Mouse (Mus musculus) testis, adult 10 weeks (tissue): ENCODE data around the gene Olfr1128. TPM values are rescaled to one million over a fixed set of nuclear protein-coding genes. Genes with fewer than 3 reads are reported as not detected.

Source experiments
- polyA plus RNA-seq: library from polyadenylated mRNA; stranded (reverse); fragments of 350-450 nt; fragmentation: Illumina TruSeq; extraction: RNeasy Lipid Tissue Mini Kit (QIAGEN cat#74804); gene quantifications from one replicate; pipeline ENCODE4 v1.2.3, GENCODE M21; 2014; ENCODE audit warnings: low read depth, low replicate concordance

Gene Olfr1128
- not detected for polyA plus RNA-seq

DNA sequence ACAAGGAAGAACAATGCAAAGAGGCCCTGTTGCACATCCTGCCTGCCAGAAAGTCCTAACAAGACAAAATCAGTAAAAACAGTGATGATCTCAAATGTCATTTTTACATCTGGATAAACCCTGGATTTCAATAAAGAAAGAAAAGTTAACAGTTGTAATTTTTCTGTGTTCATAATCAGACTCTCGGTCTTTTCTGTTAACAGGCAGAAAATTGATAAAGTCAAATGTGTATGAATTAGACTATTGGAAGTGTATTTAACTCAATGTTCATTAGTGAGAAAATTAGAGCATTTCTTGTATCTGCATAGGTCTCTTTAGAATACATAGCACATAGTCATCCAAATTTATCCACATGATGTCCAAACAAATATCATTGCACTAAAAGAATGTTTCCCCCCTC lies at the start of gene Olfr1128:
Olfr1128 (minus strand) TSS at position 101 of the 400 bp plus-strand sequence.

DNA sequence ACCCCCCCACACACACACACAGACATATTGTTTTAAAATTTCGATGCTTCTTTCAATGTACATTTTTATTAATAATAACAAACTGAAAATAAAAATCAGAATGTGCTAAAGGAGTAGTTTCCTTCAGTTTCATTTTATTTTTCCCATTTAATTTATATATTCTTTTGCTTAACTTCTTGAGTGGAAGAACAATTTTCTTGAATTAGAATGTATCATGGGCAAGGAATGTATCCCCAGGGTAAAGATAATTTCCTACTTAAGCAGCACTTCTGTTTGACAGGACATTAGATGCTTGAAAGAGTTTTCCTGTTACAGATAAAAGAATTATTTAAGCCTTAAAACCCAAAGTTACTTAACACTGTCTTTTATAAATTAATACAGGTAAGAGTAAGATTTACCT lies 28.3 kb upstream of the Olfr1128 start, which contains the start of gene Olfr1129:
Olfr1129 (plus strand) TSS at position 301 of the 400 bp plus-strand sequence.

DNA sequence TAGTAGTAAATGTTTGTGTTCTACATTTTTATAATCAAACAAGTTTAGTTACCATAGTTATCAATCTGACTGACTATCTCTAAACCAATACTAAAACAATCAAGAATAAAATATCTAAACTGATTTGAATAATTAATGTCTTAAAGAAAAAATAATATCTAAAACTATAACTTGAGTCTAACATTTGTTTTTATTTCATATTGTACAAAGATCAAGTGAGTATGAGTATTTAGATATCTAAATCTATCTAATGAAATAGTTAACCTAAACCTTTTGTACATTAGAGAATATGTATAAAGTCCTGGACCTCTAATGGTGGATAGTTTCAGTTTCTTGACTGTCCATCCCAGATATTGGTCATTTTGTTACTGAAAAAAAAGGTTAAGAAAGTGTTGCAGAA lies 13.8 kb downstream of the Olfr1128 start, which contains the start of gene Olfr153:
Olfr153 (plus strand) TSS at position 301 of the 400 bp plus-strand sequence.

DNA sequence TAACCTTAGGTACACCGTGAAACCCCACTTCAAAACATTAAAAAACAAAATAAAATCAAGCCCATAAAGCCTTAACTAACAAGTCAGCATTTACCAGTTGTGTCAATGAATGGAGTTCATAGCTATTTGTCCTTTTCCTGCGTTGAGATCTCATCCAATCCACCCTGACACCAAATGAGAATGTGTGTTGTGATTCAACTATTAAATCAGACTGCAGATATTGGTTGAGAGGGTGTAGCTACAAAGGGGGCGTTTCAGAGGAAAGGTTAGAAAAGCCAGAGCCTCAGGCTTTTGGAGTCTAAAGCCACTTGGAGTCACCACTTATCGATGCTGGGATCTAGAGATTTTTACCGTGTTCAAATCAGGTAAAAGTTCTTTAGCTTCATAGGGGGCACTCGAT lies 39.1 kb downstream of the Olfr1128 start, which contains the start of gene Pramel6:
Pramel6 (plus strand) TSS at position 301 of the 400 bp plus-strand sequence.

DNA sequence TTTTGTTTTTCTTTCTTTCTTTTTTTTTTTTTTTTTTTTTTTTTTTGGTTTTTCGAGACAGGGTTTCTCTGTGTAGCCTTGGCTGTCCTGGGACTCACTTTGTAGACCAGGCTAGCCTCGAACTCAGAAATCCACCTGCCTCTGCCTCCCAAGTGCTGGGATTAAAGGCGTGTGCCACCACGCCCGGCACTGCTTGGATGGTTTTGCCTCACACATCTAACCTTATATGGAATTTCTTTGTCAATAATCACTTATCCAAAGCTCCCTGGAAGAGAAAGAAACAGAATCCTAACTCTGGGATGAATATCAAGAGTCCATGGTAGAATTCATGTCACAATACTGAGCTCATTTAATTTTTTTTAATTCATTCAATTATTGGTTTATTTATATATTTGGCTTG lies 48.3 kb downstream of the Olfr1128 start, which contains the start of gene Pramel7:
Pramel7 (minus strand) TSS at position 101 of the 400 bp plus-strand sequence.

Other genes starting within 250 kb of the Olfr1128 start
- gene Olfr1118, start 238.0 kb downstream of the Olfr1128 start, polyA plus RNA-seq: not detected
- not detected for gene Olfr1120, start 190.7 kb downstream of the Olfr1128 start, polyA plus RNA-seq
- not detected for gene Olfr1121, start 175.6 kb downstream of the Olfr1128 start, polyA plus RNA-seq
- not detected for gene Olfr1122, start 159.7 kb downstream of the Olfr1128 start, polyA plus RNA-seq
- gene Olfr1123, start 128.9 kb downstream of the Olfr1128 start, polyA plus RNA-seq: not detected
- gene Olfr1124, start 115.3 kb downstream of the Olfr1128 start, polyA plus RNA-seq: 0.24 TPM
- not detected for gene Olfr1126, start 91.6 kb downstream of the Olfr1128 start, polyA plus RNA-seq
- gene Pramel7, start 48.4 kb downstream of the Olfr1128 start, polyA plus RNA-seq: 0.71 TPM
- not detected for gene Pramel6, start 39.0 kb downstream of the Olfr1128 start, polyA plus RNA-seq
- gene Olfr153, start 13.7 kb downstream of the Olfr1128 start, polyA plus RNA-seq: 0.39 TPM
- not detected for gene Olfr1129, start 28.4 kb upstream of the Olfr1128 start, polyA plus RNA-seq
- not detected for gene Olfr1130, start 60.7 kb upstream of the Olfr1128 start, polyA plus RNA-seq
- gene Olfr1131, start 81.6 kb upstream of the Olfr1128 start, polyA plus RNA-seq: not detected
- gene Olfr1132, start 92.0 kb upstream of the Olfr1128 start, polyA plus RNA-seq: not detected
- gene Olfr1133, start 101.8 kb upstream of the Olfr1128 start, polyA plus RNA-seq: not detected
- gene Olfr1134, start 112.9 kb upstream of the Olfr1128 start, polyA plus RNA-seq: not detected
- not detected for gene Olfr1135, start 128.1 kb upstream of the Olfr1128 start, polyA plus RNA-seq
- not detected for gene Olfr1136, start 148.4 kb upstream of the Olfr1128 start, polyA plus RNA-seq
- gene Olfr1137, start 167.6 kb upstream of the Olfr1128 start, polyA plus RNA-seq: not detected
- not detected for gene Olfr1138, start 194.4 kb upstream of the Olfr1128 start, polyA plus RNA-seq
- gene Olfr1140, start 198.2 kb upstream of the Olfr1128 start, polyA plus RNA-seq: not detected
- gene Olfr1141, start 208.4 kb upstream of the Olfr1128 start, polyA plus RNA-seq: not detected
- gene Olfr152, start 233.9 kb upstream of the Olfr1128 start, polyA plus RNA-seq: not detected